Mouse (Mus musculus) left cerebral cortex, postnatal 25 days (tissue): Measurements from ENCODE around the gene Rln3. TPM values are rescaled to one million over a fixed set of nuclear protein-coding genes. Genes with fewer than 3 reads are reported as not detected.

Experiments
- DNase-seq, 2 experiments: peaks; one replicate each; pipeline ENCODE4 v3.0.0; 2022; ENCODE audit warnings: low spot score in 2 of 2, mixed read lengths in 1 of 2
- intact Hi-C: fragments of 180-260 bp; cut with DNase I; formaldehyde crosslinking; loops from one replicate; pipeline ENCODE4 v1.15.1; 2025
- microRNA-seq, 2 experiments: library from miRNA; unstranded; fragments of <30 nt; microRNA quantifications; one replicate each; pipeline ENCODE4 v1.2.0; 2022
- total RNA-seq, 2 experiments: library from RNA; stranded (reverse); gene quantifications; 2 replicates each; pipeline ENCODE4 v1.2.3; 2021

Rln3 gene
- total RNA-seq, 2 experiments from 2014 or later, result not detected

GRCm38 (mm10) chr8:83999825-84000224, 45.0 kb downstream of the Rln3 start:
- intact Hi-C loops, result loop anchor here (5.0 kb wide), 1 partner anchor 977 kb away; the partner anchor contains the start of gene Junb
- DNase-seq, result no peak

GRCm38 (mm10) chr8:83999057-83999705, 45.6 kb downstream of the Rln3 start:
- intact Hi-C loops, result loop anchor here (5.0 kb wide), 1 partner anchor 978 kb away; the partner anchor contains the start of gene Junb
- DNase-seq, result no peak

- intact Hi-C loops, result loop anchor here (5.0 kb wide), 1 partner anchor 979 kb away; the partner anchor contains the start of gene Junb
These were observed 46.4 kb downstream of the Rln3 start for GRCm38 (mm10) chr8:83998231-83999056.

GRCm38 (mm10) chr8:83997511-83998141, 47.2 kb downstream of the Rln3 start, which contains the start of gene Samd1:
Samd1 (plus strand) TSS chr8:83997672.
- peak; percentile 56 to 65 for DNase-seq
- intact Hi-C loops, result loop anchor here (1.0 to 5.0 kb wide), 3 partner anchors 25 to 980 kb away; partner anchors contain the start of genes Junb and Prkaca

More at GRCm38 (mm10) chr8:83998231-83999056, 46.4 kb downstream of the Rln3 start:
- DNase-seq, result peak; percentile 48 to 63

- intact Hi-C loops, result loop anchor here (1.0 to 5.0 kb wide), 3 partner anchors 24 to 980 kb away; partner anchors contain the start of genes Junb and Prkaca
- peak; percentile 73 to 81 for DNase-seq
These were observed 48.0 kb downstream of the Rln3 start for GRCm38 (mm10) chr8:83996567-83997505.

GRCm38 (mm10) chr8:83995973-83996372, 48.8 kb downstream of the Rln3 start:
- intact Hi-C loops, result loop anchor here (2.0 to 5.0 kb wide), 2 partner anchors 23 to 981 kb away; partner anchors contain the start of genes Junb and Prkaca
- no peak for DNase-seq

- DNase-seq, result no peak
- intact Hi-C loops, result no loop called here
These were observed 50.8 kb downstream of the Rln3 start for GRCm38 (mm10) chr8:83994030-83994429.

Small RNA genes lying within 50 kb of the gene (microRNA-seq; reads per million reads assigned to microRNA genes)
- gene Mir1199, result 1.3 to 3.5 reads per million in 2 experiments
- gene Mir709, result 0 reads per million in 2 experiments
- 4.7 to 5.4 reads per million in 2 experiments for gene Mir8111

Other genes starting within 250 kb of the Rln3 start
- gene Adgrl1, start 144.9 kb downstream of the Rln3 start, total RNA-seq, result 100 to 1,000 TPM; 415 to 434 TPM
- under 1 TPM; 0.32 to 0.41 TPM for gene Gm10644, start 89.8 kb downstream of the Rln3 start, total RNA-seq
- gene Asf1b, start 89.5 kb downstream of the Rln3 start, total RNA-seq, result under 1 TPM; 0.60 to 0.73 TPM
- 100 to 1,000 TPM; 250 to 258 TPM for gene Prkaca, start 72.0 kb downstream of the Rln3 start, total RNA-seq
- gene Samd1, start 47.3 kb downstream of the Rln3 start, total RNA-seq, result 10 to 100 TPM; 40.7 to 46.8 TPM
- gene 1700067K01Rik, start 43.5 kb downstream of the Rln3 start, total RNA-seq, result under 1 TPM; 0.37 to 0.62 TPM
- 1 to 10 TPM; 1.3 to 2.1 TPM for gene 2210011C24Rik, start 32.8 kb downstream of the Rln3 start, total RNA-seq
- 1 to 10 TPM; 1.2 to 1.4 TPM for gene Palm3, start 23.5 kb downstream of the Rln3 start, total RNA-seq
- under 1 TPM; 0.16 to 0.62 TPM for gene Il27ra, start 2.4 kb downstream of the Rln3 start, total RNA-seq
- 1 to 10 TPM; 3.4 to 4.2 TPM for gene Gm10643, start 20.1 kb upstream of the Rln3 start, total RNA-seq
- 10 to 100 TPM; 21.4 to 24.4 TPM for gene Rfx1, start 21.8 kb upstream of the Rln3 start, total RNA-seq
- gene Dcaf15, start 59.8 kb upstream of the Rln3 start, total RNA-seq, result 10 to 100 TPM; 16.8 to 18.4 TPM
- gene Podnl1, start 81.0 kb upstream of the Rln3 start, total RNA-seq, result not detected
- 10 to 100 TPM; 46.6 to 49.4 TPM for gene Cc2d1a, start 102.9 kb upstream of the Rln3 start, total RNA-seq
- gene 4930432K21Rik, start 103.0 kb upstream of the Rln3 start, total RNA-seq, result 1 to 10 TPM; 1.4 to 1.6 TPM
- 1 to 10 TPM; 2.6 to 3.2 TPM for gene Nanos3, start 140.2 kb upstream of the Rln3 start, total RNA-seq
- 10 to 100 TPM; 13.0 to 13.9 TPM for gene Zswim4, start 192.1 kb upstream of the Rln3 start, total RNA-seq
- gene D8Ertd738e, start 204.7 kb upstream of the Rln3 start, total RNA-seq, result 100 to 1,000 TPM; 145 to 149 TPM
- gene Mri1, start 212.3 kb upstream of the Rln3 start, total RNA-seq, result 10 to 100 TPM; 13.4 to 15.7 TPM
- gene Ccdc130, start 225.4 kb upstream of the Rln3 start, total RNA-seq, result 10 to 100 TPM; 24.1 to 25.3 TPM